ENCODE assay signal across 11 mouse cellular contexts in the genomic region with DNA sequence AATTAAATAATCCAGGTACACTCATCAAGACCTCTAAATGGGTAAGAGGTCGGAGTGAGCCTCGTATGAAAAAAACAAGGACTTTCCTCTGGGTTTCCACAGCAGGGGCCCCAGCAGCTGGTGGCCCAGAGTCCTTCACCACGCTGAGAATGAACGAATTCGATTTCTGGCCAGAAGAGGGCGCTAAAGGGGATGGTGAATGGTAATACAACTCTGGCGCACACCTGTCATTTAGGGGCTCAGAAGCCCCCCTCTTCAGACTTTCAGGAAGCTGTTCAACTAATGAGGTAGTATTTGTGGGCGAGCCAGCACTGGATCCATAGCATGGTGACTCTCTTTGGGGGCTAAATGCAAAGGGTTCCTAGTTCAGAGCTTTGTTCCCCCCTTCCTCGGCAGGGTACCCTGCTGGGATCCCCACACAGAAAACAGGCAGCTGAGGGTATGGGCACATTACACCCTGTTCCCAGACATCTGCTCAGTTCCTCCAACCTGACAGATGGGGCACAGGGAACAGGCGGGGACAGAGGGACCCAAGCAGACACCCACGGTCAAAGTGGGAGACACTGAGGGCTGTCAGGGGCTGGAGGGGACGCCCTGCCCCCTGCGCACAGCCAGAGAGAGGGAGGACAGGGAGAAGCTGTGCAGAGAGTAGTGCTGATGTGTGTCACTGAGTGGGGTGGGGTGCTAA. TPM values are rescaled to one million over a fixed set of nuclear protein-coding genes. Genes with fewer than 3 reads are reported as not detected.
A peak's percentile ranks its signal among the peaks of the same experiment; 100 is the strongest.
DNase-seq lines count a peak whose midpoint lies in the region; ATAC-seq and TF ChIP-seq lines count a peak whose summit lies in the region.
"Had no signal": no experiment of that assay in that cellular context is flagged by ENCODE, and none has a peak within 500 bp of the region (broad histone marks: within the 10 kb centered on the region; RNA-seq: fewer than 3 reads in every experiment).

No protein-coding gene starts in this region.

- in situ Hi-C loops in ES-E14 (cut with MboI; ENCODE audit: low sequenced_read_pairs in 2 of 2, unreplicated experiment in 2 of 2) = no loop called here

- H3K4me1 ChIP-seq in kidney, embryonic 16.5 days (ENCODE audit: insufficient read depth, low read length) = no peaks in the 10 kb centered on the region
- H3K4me1 ChIP-seq in ES-E14 (ENCODE audit: control insufficient read depth in 2 of 2, insufficient read depth in 2 of 2, low read length in 2 of 2, poor library complexity in 1 of 2) = peaks cover 0 to 21% of the 10 kb centered on the region in 2 experiments; a peak in 2 of 4 replicates
- H3K4me1 ChIP-seq in cerebellum, adult 2 months (ENCODE audit: control insufficient read depth, insufficient read depth, low read length) = peaks cover 37% of the 10 kb centered on the region
- H3K4me1 ChIP-seq in heart, postnatal 0 days (ENCODE audit: control insufficient read depth, insufficient read depth) = peaks cover 7% of the 10 kb centered on the region; the same call in 1 of the 2 replicates
- peaks cover 41% of the 10 kb centered on the region for H3K4me1 ChIP-seq in limb, embryonic 10.5 days

- no peaks in the 10 kb centered on the region for H3K9me3 ChIP-seq in kidney, embryonic 16.5 days (ENCODE audit: low read length)
- H3K9me3 ChIP-seq in ES-E14 (ENCODE audit: control insufficient read depth, insufficient read depth, low read depth, low read length) = no peaks in the 10 kb centered on the region
- no peaks in the 10 kb centered on the region for H3K9me3 ChIP-seq in heart, postnatal 0 days (replicated peaks; ENCODE audit: control insufficient read depth, low read length)
- no peaks in the 10 kb centered on the region for H3K9me3 ChIP-seq in limb, embryonic 10.5 days (replicated peaks)
- H3K9me3 ChIP-seq: embryonic facial prominence, embryonic 15.5 days; liver, embryonic 15.5 days had no signal

- WGBS in kidney, embryonic 16.5 days = 47% methylated on average over 13 of the region's 13 CpGs
- WGBS in cerebellum, adult 2 months = 33% methylated on average over 13 of the region's 13 CpGs
- 44% methylated on average over 13 of the region's 13 CpGs for WGBS in heart, postnatal 0 days
- WGBS in limb, embryonic 10.5 days = 47% methylated on average over 13 of the region's 13 CpGs

- 0 out of 2 replicates have a peak, but pooled peaks cover 2% of the 10 kb centered on the region for H3K27me3 ChIP-seq in kidney, embryonic 16.5 days (ENCODE audit: insufficient read depth, low read length)
- no peaks in the 10 kb centered on the region for H3K27me3 ChIP-seq in cerebellum, adult 2 months (ENCODE audit: control insufficient read depth, insufficient read depth, low read length)
- H3K27me3 ChIP-seq in heart, postnatal 0 days (ENCODE audit: control insufficient read depth, insufficient read depth, low read length) = no peaks in the 10 kb centered on the region
- no peaks in the 10 kb centered on the region for H3K27me3 ChIP-seq in limb, embryonic 10.5 days (ENCODE audit: low read depth, poor library complexity, severe bottlenecking)
- H3K27me3 ChIP-seq: embryonic facial prominence, embryonic 15.5 days; liver, embryonic 15.5 days had no signal

- TF ChIP-seq POLR2A in cerebellum, adult 2 months (IDR thresholded peaks at IDR 0.05; ENCODE audit: borderline replicate concordance, insufficient read depth, low read length) = no peak

- no peak overlapping the region for H3K27ac ChIP-seq in kidney, embryonic 16.5 days (ENCODE audit: low read length)
- H3K27ac ChIP-seq in ES-E14 (ENCODE audit: insufficient read depth, low read depth, low read length, poor library complexity, severe bottlenecking) = no peak overlapping the region
- no peak overlapping the region for H3K27ac ChIP-seq in cerebellum, adult 2 months (ENCODE audit: insufficient read depth, low read length)
- H3K27ac ChIP-seq in heart, postnatal 0 days (ENCODE audit: low read depth) = no peak overlapping the region
- H3K27ac ChIP-seq in limb, embryonic 10.5 days = no peak overlapping the region
- H3K27ac ChIP-seq: embryonic facial prominence, embryonic 15.5 days; liver, embryonic 15.5 days had no signal

- H3K4me2 ChIP-seq in kidney, embryonic 16.5 days (replicated peaks; ENCODE audit: low read depth, low read length) = no peak overlapping the region
- no peak overlapping the region for H3K4me2 ChIP-seq in heart, postnatal 0 days (ENCODE audit: low read depth, low read length)
- H3K4me2 ChIP-seq: embryonic facial prominence, embryonic 15.5 days; liver, embryonic 15.5 days had no signal

- peaks cover 47% of the 10 kb centered on the region for H3K36me3 ChIP-seq in kidney, embryonic 16.5 days (ENCODE audit: insufficient read depth, low read length)
- H3K36me3 ChIP-seq in ES-E14 (ENCODE audit: control insufficient read depth, insufficient read depth, low read length, poor library complexity, severe bottlenecking) = peaks cover 30% of the 10 kb centered on the region
- peaks cover 41% of the 10 kb centered on the region for H3K36me3 ChIP-seq in heart, postnatal 0 days (replicated peaks; ENCODE audit: control insufficient read depth, insufficient read depth, low read length)
- H3K36me3 ChIP-seq in limb, embryonic 10.5 days = peaks cover 65% of the 10 kb centered on the region

- no peak overlapping the region for H3K4me3 ChIP-seq in kidney, embryonic 16.5 days (ENCODE audit: low read length)
- H3K4me3 ChIP-seq in ES-E14 (ENCODE audit: insufficient read depth in 1 of 2, low read depth in 1 of 2, low read length in 2 of 2, poor library complexity in 1 of 2, severe bottlenecking in 1 of 2) = 0 out of 4 replicates have a peak overlapping the region, but pooled peaks of 1 of the 2 experiments have one; percentile 1
- H3K4me3 ChIP-seq in cerebellum, adult 2 months (replicated peaks; ENCODE audit: insufficient read depth, low read depth, low read length) = no peak overlapping the region
- no peak overlapping the region for H3K4me3 ChIP-seq in heart, postnatal 0 days (ENCODE audit: low read depth, low read length)
- H3K4me3 ChIP-seq in limb, embryonic 10.5 days = no peak overlapping the region
- H3K4me3 ChIP-seq: embryonic facial prominence, embryonic 15.5 days; liver, embryonic 15.5 days had no signal

- H3K9ac ChIP-seq in kidney, embryonic 16.5 days (replicated peaks; ENCODE audit: low read length) = no peak overlapping the region
- H3K9ac ChIP-seq in ES-E14 (ENCODE audit: insufficient read depth, low read depth, low read length, poor library complexity, severe bottlenecking) = 0 out of 2 replicates have a peak overlapping the region, but pooled peaks have one; percentile 27
- H3K9ac ChIP-seq in heart, postnatal 0 days (replicated peaks; ENCODE audit: low read depth, low read length) = no peak overlapping the region
- H3K9ac ChIP-seq: embryonic facial prominence, embryonic 15.5 days; liver, embryonic 15.5 days had no signal

- DNase-seq in kidney, adult 18-20 months = peak; percentile 56
- no peak for DNase-seq in ES-E14 (ENCODE audit: low read depth, low spot score)
- peak; percentile 51 to 69 for DNase-seq in cerebellum, adult 2 months
- DNase-seq in heart, postnatal 0 days (ENCODE audit: low spot score) = peak; percentile 35
- DNase-seq in limb, embryonic 10.5 days (ENCODE audit: low spot score) = peak; percentile 74
- peak; percentile 77 for DNase-seq in retina, postnatal 1 day

- peak; percentile 53 for TF ChIP-seq CTCF in cerebellum, adult 2 months (IDR thresholded peaks at IDR 0.05; ENCODE audit: borderline replicate concordance, insufficient read depth, low read depth, low read length)
- peak; percentile 64 for TF ChIP-seq CTCF in heart, postnatal 0 days (IDR thresholded peaks at IDR 0.05; ENCODE audit: low read depth)

- TF ChIP-seq EP300 in heart, postnatal 0 days (IDR thresholded peaks at IDR 0.05; ENCODE audit: low read depth) = no peak

- ATAC-seq in kidney, embryonic 16.5 days (ENCODE audit: low FRiP score, low TSS enrichment) = no peak
- ATAC-seq in heart, postnatal 0 days (ENCODE audit: insufficient read depth, low read depth) = no peak
- no peak for ATAC-seq in inflammation-experienced regulatory T-cells, adult 6 months

TF ChIP-seq in ES-E14, 5 proteins besides CTCF, POLR2A, EP300 and RAD21:
- TF ChIP-seq ZNF384 (IDR thresholded peaks at IDR 0.05; ENCODE audit: low read depth, low read length) (0 out of 2 replicates have a peak, but pooled peaks have one; percentile 27), CHD2 (IDR thresholded peaks at IDR 0.05; ENCODE audit: low read depth, low read length) (no peak), HCFC1 (IDR thresholded peaks at IDR 0.05; ENCODE audit: borderline replicate concordance, insufficient read depth, low read length) (no peak)

RNA-seq across cellular contexts. Expression of a gene that starts 7.6 kb away (rescaled TPM):
- 28.8 and 33.0 TPM in 2 replicates for polyA plus RNA-seq in kidney, embryonic 16.5 days (2015; fragmentation: Nextera tagmentation; extraction: Ambion mirVana)
- total RNA-seq in ES-E14 (2012; rRNA removed) = 25.8 and 26.3 TPM in 2 replicates
- polyA plus RNA-seq in cerebellum, adult 2 months (2012; rRNA removed) = 546 and 554 TPM in 2 replicates
- total RNA-seq in heart, postnatal 0 days (2014; rRNA removed; ENCODE audit: low replicate concordance) = 29.0 and 36.2 TPM in 2 replicates
- polyA plus RNA-seq in heart, postnatal 0 days (2015; fragmentation: Nextera tagmentation; extraction: Ambion mirVana) = 11.0 TPM in 2 replicates
- polyA plus RNA-seq in limb, embryonic 10.5 days (2016; fragmentation: Nextera tagmentation; extraction: Ambion mirVana) = 37.7 and 41.3 TPM in 2 replicates
- 10 to 100 TPM in 2 of 3 experiments, 1 to 10 TPM in 1; 9.7 to 12.0 (median 10.1) TPM for polyA plus RNA-seq in inflammation-experienced regulatory T-cells, adult 6 months (2017; shearing (Covaris generic))

RNA-seq across cellular contexts. Expression of a gene that starts 7.7 kb away (rescaled TPM):
- polyA plus RNA-seq in kidney, embryonic 16.5 days (2015; fragmentation: Nextera tagmentation; extraction: Ambion mirVana) = 25.4 and 25.6 TPM in 2 replicates
- 11.3 and 14.1 TPM in 2 replicates for total RNA-seq in ES-E14 (2012; rRNA removed)
- polyA plus RNA-seq in cerebellum, adult 2 months (2012; rRNA removed) = 51.0 and 51.2 TPM in 2 replicates
- 50.6 and 69.0 TPM in 2 replicates for total RNA-seq in heart, postnatal 0 days (2014; rRNA removed; ENCODE audit: low replicate concordance)
- polyA plus RNA-seq in heart, postnatal 0 days (2015; fragmentation: Nextera tagmentation; extraction: Ambion mirVana) = 15.7 and 16.6 TPM in 2 replicates
- polyA plus RNA-seq in limb, embryonic 10.5 days (2016; fragmentation: Nextera tagmentation; extraction: Ambion mirVana) = 18.7 and 19.8 TPM in 2 replicates
- 10 to 100 TPM; 17.0 to 24.0 (median 20.1) TPM for polyA plus RNA-seq in inflammation-experienced regulatory T-cells, adult 6 months (2017; shearing (Covaris generic))

RNA-seq across cellular contexts. Expression of a gene that starts 9.6 kb away (rescaled TPM):
- not detected in 2 replicates for polyA plus RNA-seq in kidney, embryonic 16.5 days (2015; fragmentation: Nextera tagmentation; extraction: Ambion mirVana)
- 0.49 and 1.1 TPM in 2 replicates for total RNA-seq in ES-E14 (2012; rRNA removed)
- not detected in 2 replicates for polyA plus RNA-seq in cerebellum, adult 2 months (2012; rRNA removed)
- total RNA-seq in heart, postnatal 0 days (2014; rRNA removed; ENCODE audit: low replicate concordance) = not detected in 2 replicates
- polyA plus RNA-seq in heart, postnatal 0 days (2015; fragmentation: Nextera tagmentation; extraction: Ambion mirVana) = not detected in 2 replicates
- polyA plus RNA-seq in limb, embryonic 10.5 days (2016; fragmentation: Nextera tagmentation; extraction: Ambion mirVana) = not detected in 2 replicates
- polyA plus RNA-seq in inflammation-experienced regulatory T-cells, adult 6 months (2017; shearing (Covaris generic)) = not detected
- polyA plus RNA-seq: liver, embryonic 15.5 days; stomach, embryonic 16.5 days had no signal

Comparison
In these comparisons a context has a peak if more than half of its experiments do, and no peak if none do; other contexts are left out.
1. RNA of a gene that starts 7.6 kb away (polyA plus RNA-seq): 546 to 554 TPM in cerebellum, adult 2 months; 37.7 to 41.3 TPM in limb, embryonic 10.5 days, 28.8 to 33.0 TPM in kidney, embryonic 16.5 days, 11.0 TPM in heart, postnatal 0 days and 9.7 to 12.0 TPM in inflammation-experienced regulatory T-cells, adult 6 months; every median in the first group is over 10 times any median in the second.